ENCODE assay signal across 8 mouse cellular contexts in the genomic region with DNA sequence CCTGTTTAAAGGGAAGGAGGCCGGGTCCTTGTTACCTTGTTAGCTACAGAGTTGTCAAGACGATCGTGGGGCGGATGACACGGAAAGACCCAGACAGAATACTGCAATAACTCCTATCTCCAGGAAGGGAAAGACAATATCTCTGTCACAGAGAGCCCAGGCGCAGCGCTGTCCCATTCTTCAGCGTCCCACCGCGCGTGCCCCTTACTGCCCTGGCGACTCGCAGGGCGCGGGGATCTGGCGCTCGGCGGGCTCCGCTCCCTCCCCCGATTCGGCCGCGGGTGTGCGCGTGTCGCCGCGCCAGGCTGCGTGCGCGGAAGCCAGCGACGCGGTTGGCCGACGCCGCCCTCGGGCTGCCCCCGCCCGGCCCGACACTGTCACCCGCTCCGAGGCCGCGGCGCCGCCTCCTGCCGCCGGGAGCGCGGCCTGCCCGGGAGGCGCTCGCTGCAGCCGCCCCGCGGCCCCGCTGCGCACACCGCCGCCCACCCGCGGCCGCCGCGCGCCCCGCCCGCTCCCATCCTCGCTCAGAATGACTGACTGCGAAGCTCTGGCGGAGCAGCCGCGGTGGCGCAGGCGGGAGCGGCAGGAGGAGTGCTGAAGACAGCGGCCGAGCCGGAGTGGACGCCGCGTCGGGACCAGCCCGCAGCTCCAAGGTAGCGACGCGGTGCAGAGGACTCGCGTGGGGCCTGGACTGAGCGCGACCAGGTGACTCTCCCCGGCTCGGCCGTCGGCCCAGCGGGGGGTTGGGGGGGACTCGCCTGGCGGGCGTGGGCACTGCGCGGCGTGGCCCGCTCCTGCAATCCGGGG. TPM values are rescaled to one million over a fixed set of nuclear protein-coding genes. Genes with fewer than 3 reads are reported as not detected.
DNase-seq lines count a peak whose midpoint lies in the region; ATAC-seq lines count a peak whose summit lies in the region.

Ccser1 (plus strand) TSS at position 376 of the 807 bp plus-strand sequence.

- intact Hi-C loops in gastrocnemius, postnatal 36 days (cut with DNase I) = no loop called here
- intact Hi-C loops in left cerebral cortex, postnatal 25 days (cut with DNase I) = loop anchor here (5.0 kb wide), 3 partner anchors 118 to 193 kb away; no protein-coding TSS in a partner anchor

- peak within 1 kb of the TSS; percentile 66 for H3K4me3 ChIP-seq in intestine, embryonic 14.5 days (ENCODE audit: low read depth, low read length)

- no peaks in the 10 kb centered on the region for H3K9me3 ChIP-seq in intestine, embryonic 14.5 days (ENCODE audit: control insufficient read depth, low read length)

- under 1% methylated on average over 94 of the region's 105 CpGs for WGBS in intestine, embryonic 14.5 days

- no peaks in the 10 kb centered on the region for H3K27me3 ChIP-seq in intestine, embryonic 14.5 days (replicated peaks; ENCODE audit: control insufficient read depth, insufficient read depth, low read length)

- peak within 1 kb of the TSS; percentile 62 for H3K9ac ChIP-seq in intestine, embryonic 14.5 days (ENCODE audit: low read length)

- peak within 1 kb of the TSS; percentile 97 for H3K4me2 ChIP-seq in intestine, embryonic 14.5 days (ENCODE audit: low read length)

- no peaks in the 10 kb centered on the region for H3K36me3 ChIP-seq in intestine, embryonic 14.5 days (ENCODE audit: control insufficient read depth, insufficient read depth, low read length)

- peak; percentile 93 for ATAC-seq in intestine, embryonic 14.5 days (replicated peaks; ENCODE audit: low FRiP score, low TSS enrichment, low read depth)
- peak; percentile 69 for ATAC-seq in megakaryocyte-erythroid progenitor cell, adult 5-6 weeks (replicated peaks; ENCODE audit: low FRiP score, low TSS enrichment, poor library complexity, severe bottlenecking)

- DNase-seq in adrenal gland, postnatal 25 days = peak; percentile 72
- DNase-seq in embryo, embryonic 10.5 days (ENCODE audit: low spot score) = peak; percentile 67
- DNase-seq in gastrocnemius, postnatal 36 days = peak; percentile 20 to 30
- DNase-seq in intestine, embryonic 14.5 days (ENCODE audit: low spot score) = peak; percentile 79
- peak; percentile 66 to 73 for DNase-seq in left cerebral cortex, postnatal 25 days (ENCODE audit: low spot score in 2 of 2)
- DNase-seq in right cerebral cortex, postnatal 36 days (ENCODE audit: low spot score in 2 of 2) = peak; percentile 54 to 57
- no peak for DNase-seq in c-Kit-positive CD71-positive TER-119-positive erythroid progenitor cells, embryonic 14.5 days (ENCODE audit: low spot score)

- no peaks in the 10 kb centered on the region; the same call in 1 of the 2 replicates for H3K4me1 ChIP-seq in intestine, embryonic 14.5 days (replicated peaks; ENCODE audit: control insufficient read depth, insufficient read depth, low read length)

- H3K27ac ChIP-seq in intestine, embryonic 14.5 days (ENCODE audit: low read depth) = peak within 1 kb of the TSS; percentile 12; the same call in 1 of the 2 replicates

RNA-seq across cellular contexts. Expression of gene Ccser1, which starts in this region (rescaled TPM):
- 2.8 and 4.4 TPM in 2 replicates for total RNA-seq in adrenal gland, postnatal 25 days (2021)
- 1 to 10 TPM in 1 of 2 experiments, under 1 TPM in 1; 0.52 to 1.3 TPM for total RNA-seq in gastrocnemius, postnatal 36 days (2021)
- polyA plus RNA-seq in intestine, embryonic 14.5 days (2014; fragmentation: Nextera tagmentation; extraction: Ambion mirVana) = 5.1 and 7.2 TPM in 2 replicates
- total RNA-seq in left cerebral cortex, postnatal 25 days (2021) = 10 to 100 TPM; 30.1 to 33.7 TPM
- not detected in 2 replicates for total RNA-seq in megakaryocyte-erythroid progenitor cell, adult 5-6 weeks (2014; fragmentation: Nextera tagmentation)
- total RNA-seq in megakaryocyte-erythroid progenitor cell, adult 5-6 weeks (2017) = 1.1 TPM in 1 of 2 replicates, not detected in the other
